Mouse (Mus musculus): Measurements from ENCODE around the gene Ccdc148.

DNA sequence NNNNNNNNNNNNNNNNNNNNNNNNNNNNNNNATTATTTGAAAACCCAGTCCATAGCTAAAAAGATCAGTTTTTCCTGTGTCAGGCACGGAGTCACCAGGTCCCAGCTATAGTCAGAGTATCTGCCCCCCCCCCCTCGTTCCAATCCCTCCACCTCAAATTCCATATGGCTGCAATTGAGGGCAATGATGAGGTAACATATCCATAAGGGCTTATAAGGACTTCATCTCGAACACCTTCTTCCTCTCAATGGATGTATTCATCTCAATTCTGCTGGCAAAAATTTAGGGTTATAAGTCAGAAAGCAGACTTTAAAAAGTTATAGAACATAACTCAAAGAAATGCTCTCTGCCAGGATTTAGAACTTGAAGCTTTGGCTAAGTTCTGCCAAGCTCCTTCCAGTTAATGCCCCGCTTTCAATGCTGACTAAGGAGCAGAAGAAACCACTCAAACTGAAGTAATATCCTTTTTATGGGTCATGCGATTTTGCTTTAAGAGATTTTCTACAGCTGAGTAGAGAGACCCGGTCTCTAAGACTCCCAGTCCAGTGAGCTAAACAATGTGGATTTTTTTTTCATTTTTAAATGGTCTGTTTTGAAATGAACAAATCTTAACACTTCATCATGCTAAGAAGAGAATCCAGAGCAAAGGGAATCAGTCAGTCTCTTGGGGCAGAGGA lies 111.6 kb downstream of the Ccdc148 start:
- TF ChIP-seq CTCF (IDR thresholded peaks at IDR 0.05; ENCODE audit: low read depth) (no peak), EP300 (IDR thresholded peaks at IDR 0.05; ENCODE audit: low read depth) (no peak)
